Mouse (Mus musculus) lung, embryonic 15.5 days (tissue): ENCODE measurements at regions not wholly inside any gene's neighbourhood (a gene's known extent, or its start where the extent isn't known, plus 50 kb on each side); places are given as distances from the start of the nearest gene placed in this dataset.

Source experiments
- ATAC-seq: fragments of 200-750 bp; cut with Nextera tagmentation; 2 replicates; pipeline ENCODE4 v1.8.0; 2017; ENCODE audit warnings: moderate number of reproducible peaks, borderline replicate concordance; ENCODE audit not compliant: low FRiP score, low TSS enrichment; ENCODE audit errors: extremely low read depth
- H3K27ac ChIP-seq: fragments of 300-500 bp; sonication (generic); 2 replicates; pipeline ENCODE4 v1.5.1; 2015; ENCODE audit warnings: moderate library complexity, mild to moderate bottlenecking, inconsistent platforms
- H3K27me3 ChIP-seq: fragments of 300-500 bp; sonication (generic); 2 replicates; pipeline ENCODE4 v1.6.1; 2015; ENCODE audit warnings: inconsistent platforms
- H3K36me3 ChIP-seq: fragments of 300-500 bp; sonication (generic); 2 replicates; pipeline ENCODE4 v1.6.1; 2015; ENCODE audit warnings: inconsistent platforms
- H3K4me1 ChIP-seq: fragments of 300-500 bp; sonication (generic); 2 replicates; pipeline ENCODE4 v1.6.1; 2015; ENCODE audit warnings: inconsistent platforms
- H3K4me2 ChIP-seq: fragments of 300-500 bp; sonication (generic); 2 replicates; pipeline ENCODE4 v1.6.1; 2015; ENCODE audit warnings: inconsistent platforms, mild to moderate bottlenecking, moderate library complexity
- H3K4me3 ChIP-seq: fragments of 300-500 bp; sonication (generic); 2 replicates; pipeline ENCODE4 v1.5.1; 2015; ENCODE audit warnings: mild to moderate bottlenecking, inconsistent platforms
- H3K9ac ChIP-seq: fragments of 300-500 bp; sonication (generic); 2 replicates; pipeline ENCODE4 v1.6.1; 2015; ENCODE audit warnings: inconsistent platforms
- H3K9me3 ChIP-seq: fragments of 300-500 bp; sonication (generic); 2 replicates; pipeline ENCODE4 v1.6.1; 2016; ENCODE audit warnings: inconsistent platforms
- WGBS: fragments of 180-500 bp; shearing (Covaris S2); methylation state at CpG from one replicate; pipeline ENCODE4 v1.1.7; 2015; 5-methylcytosine and 5-hydroxymethylcytosine counted together

DNA sequence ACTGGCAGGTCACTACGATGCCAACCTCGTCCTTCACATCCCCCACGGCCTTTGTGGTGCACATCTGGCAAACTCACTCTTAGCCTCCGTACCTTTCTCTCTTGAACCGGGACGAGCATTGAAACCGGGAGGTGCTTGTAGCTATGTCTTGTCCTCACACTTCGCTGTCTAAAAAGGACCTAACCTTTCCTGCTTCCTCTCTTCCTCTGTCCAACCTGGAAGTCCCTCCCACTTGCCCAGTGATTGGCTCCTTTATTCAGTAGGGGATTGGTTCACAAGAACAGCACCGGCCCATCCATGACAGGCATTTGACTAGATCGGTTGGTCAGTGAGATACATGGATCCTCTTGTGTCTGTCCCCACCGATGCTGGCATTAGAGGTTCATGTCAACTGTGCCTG is 93.8 kb upstream of the Psmd7 start:
- Histone ChIP-seq H3K4me1 (peaks cover 8% of the 10 kb centered on the region; the same call in 1 of the 2 replicates), H3K9me3 (no peaks in the 10 kb centered on the region), H3K9ac (no peak overlapping the region), H3K4me3 (no peak overlapping the region), H3K4me2 (no peak overlapping the region), H3K27ac (no peak overlapping the region), H3K27me3 (no peaks in the 10 kb centered on the region), H3K36me3 (no peaks in the 10 kb centered on the region)
- 89% methylated on average over 11 of the region's 11 CpGs for WGBS
- no peak for ATAC-seq

DNA sequence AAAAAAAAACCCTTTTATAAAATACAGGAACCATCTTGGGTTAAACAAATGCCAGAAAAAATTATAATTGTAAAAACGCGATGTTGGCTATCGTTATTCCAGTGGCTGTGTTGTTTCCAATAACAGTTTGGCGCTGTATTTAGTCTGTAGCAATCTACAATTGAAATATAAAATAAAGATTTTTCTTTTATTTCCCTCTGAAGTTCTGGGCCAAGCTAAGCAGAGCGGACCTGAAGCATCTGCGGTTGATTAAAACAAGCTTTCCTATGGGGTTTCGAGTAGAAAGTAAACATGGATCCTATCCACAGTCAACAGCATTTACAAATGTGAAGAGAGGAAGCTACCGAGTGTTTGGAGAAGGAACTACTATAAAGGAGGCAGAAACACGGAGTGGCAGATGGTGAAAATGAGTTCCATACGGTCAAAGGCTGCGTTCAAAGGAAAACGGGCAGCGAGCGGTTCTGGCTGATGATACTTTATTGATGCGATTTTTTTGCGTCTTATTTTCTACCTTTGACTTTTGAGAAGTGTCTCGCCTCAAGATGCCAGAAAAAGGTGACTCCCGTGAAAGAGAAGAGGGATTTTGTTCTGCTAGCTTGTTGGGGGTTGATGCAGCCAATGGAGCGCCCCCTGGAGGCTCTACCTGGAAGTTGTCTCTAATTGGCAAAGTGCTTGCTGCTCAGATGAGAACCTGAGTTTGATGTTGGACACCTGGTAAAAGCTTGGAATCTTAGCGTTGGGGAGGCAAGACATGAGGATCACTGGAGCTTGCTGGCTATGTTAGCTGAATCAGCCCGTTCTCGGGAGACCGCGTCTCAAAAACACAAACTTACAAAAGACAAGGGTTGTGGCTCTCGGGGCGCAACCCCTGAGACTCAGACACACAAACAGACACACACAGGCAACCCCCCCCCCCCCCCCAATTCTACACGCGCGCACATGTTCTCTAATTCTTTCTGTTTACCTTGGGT is 96.7 kb upstream of the Psmd7 start:
- H3K27ac ChIP-seq = peak overlapping the region; percentile 67
- H3K9ac ChIP-seq = no peak overlapping the region
- peak; percentile 65; the same call in 1 of the 2 replicates for ATAC-seq
- H3K4me3 ChIP-seq = peak overlapping the region; percentile 19; the same call in 1 of the 2 replicates
- peak overlapping the region; percentile 49 for H3K4me2 ChIP-seq
- no peaks in the 10 kb centered on the region for H3K36me3 ChIP-seq
- peaks cover 8% of the 10 kb centered on the region; the same call in 1 of the 2 replicates for H3K4me1 ChIP-seq
- no peaks in the 10 kb centered on the region for H3K27me3 ChIP-seq
- WGBS = 34% methylated on average over 29 of the region's 29 CpGs
- no peaks in the 10 kb centered on the region for H3K9me3 ChIP-seq

GRCm38 (mm10) chr8:107686936-107687335 is 98.7 kb upstream of the Psmd7 start:
- Histone ChIP-seq H3K9ac (no peak overlapping the region), H3K4me1 (peaks cover 8% of the 10 kb centered on the region; the same call in 1 of the 2 replicates), H3K27ac (no peak overlapping the region), H3K27me3 (no peaks in the 10 kb centered on the region), H3K4me3 (no peak overlapping the region), H3K9me3 (no peaks in the 10 kb centered on the region), H3K36me3 (no peaks in the 10 kb centered on the region), H3K4me2 (no peak overlapping the region)
- WGBS = 61% methylated on average over 5 of the region's 5 CpGs
- ATAC-seq = no peak

GRCm38 (mm10) chr8:107687529-107687928 is 99.3 kb upstream of the Psmd7 start:
- H3K27ac ChIP-seq = no peak overlapping the region
- 87% methylated on average over 9 of the region's 9 CpGs for WGBS
- H3K4me3 ChIP-seq = no peak overlapping the region
- no peaks in the 10 kb centered on the region for H3K9me3 ChIP-seq
- H3K4me2 ChIP-seq = no peak overlapping the region
- H3K27me3 ChIP-seq = no peaks in the 10 kb centered on the region
- H3K36me3 ChIP-seq = no peaks in the 10 kb centered on the region
- H3K9ac ChIP-seq = no peak overlapping the region
- H3K4me1 ChIP-seq = peaks cover 8% of the 10 kb centered on the region; the same call in 1 of the 2 replicates
- no peak for ATAC-seq

DNA sequence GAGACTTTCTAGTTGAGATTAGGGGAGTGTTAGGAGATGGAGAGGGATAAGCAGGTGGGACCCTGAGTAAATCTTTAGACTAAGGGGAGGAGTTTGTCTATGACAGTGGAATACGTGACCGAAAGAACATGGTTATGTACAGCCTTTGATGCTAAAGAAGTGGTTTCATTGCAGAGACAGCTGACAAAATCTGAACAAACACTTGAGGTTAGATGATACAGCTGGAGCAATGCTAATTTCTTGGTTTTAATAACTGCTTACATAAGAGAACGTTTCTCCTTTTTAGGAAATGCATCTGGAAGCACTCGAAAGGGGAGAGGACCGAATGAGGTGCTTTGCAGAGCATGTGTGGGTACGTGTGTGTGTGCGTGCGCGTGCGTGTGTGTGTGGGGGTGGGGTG is 100.8 kb upstream of the Psmd7 start:
- no peak; the same call in 1 of the 2 replicates for ATAC-seq
- H3K27me3 ChIP-seq = no peaks in the 10 kb centered on the region
- H3K4me3 ChIP-seq = no peak overlapping the region
- peak overlapping the region; percentile 60 for H3K27ac ChIP-seq
- no peaks in the 10 kb centered on the region for H3K36me3 ChIP-seq
- H3K4me2 ChIP-seq = no peak overlapping the region
- H3K4me1 ChIP-seq = peaks cover 8% of the 10 kb centered on the region; the same call in 1 of the 2 replicates
- H3K9ac ChIP-seq = no peak overlapping the region
- H3K9me3 ChIP-seq = no peaks in the 10 kb centered on the region
- 57% methylated on average over 10 of the region's 10 CpGs for WGBS

DNA sequence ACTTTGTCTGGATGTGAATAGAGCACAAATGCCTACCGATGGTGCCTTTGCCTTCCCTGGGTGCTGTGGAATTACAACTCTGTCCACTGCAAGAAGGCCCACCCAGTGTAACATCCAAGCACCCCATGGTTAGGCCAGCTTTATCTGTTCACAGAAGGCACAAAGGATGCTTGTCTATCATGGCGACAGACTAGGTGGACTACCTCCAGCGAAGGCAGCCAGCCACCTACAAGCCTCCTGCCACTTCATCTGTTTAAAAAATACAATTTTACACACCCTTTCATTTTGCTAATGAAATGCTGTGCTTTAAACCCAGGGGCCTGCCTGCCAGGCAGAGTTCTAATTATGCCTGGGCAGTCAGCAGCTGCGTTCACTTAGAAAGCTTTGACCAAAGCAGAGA is 103.0 kb upstream of the Psmd7 start:
- 91% methylated on average over 4 of the region's 4 CpGs for WGBS
- no peak for ATAC-seq
- H3K27me3 ChIP-seq = no peaks in the 10 kb centered on the region

GRCm38 (mm10) chr8:107696384-107697346 is 108.4 kb upstream of the Psmd7 start:
- Histone ChIP-seq H3K4me3 (peak overlapping the region; percentile 6; the same call in 1 of the 2 replicates), H3K4me2 (peak overlapping the region; percentile 34), H3K9ac (no peak overlapping the region), H3K27ac (peak overlapping the region; percentile 34; the same call in 1 of the 2 replicates), H3K36me3 (no peaks in the 10 kb centered on the region), H3K9me3 (no peaks in the 10 kb centered on the region), H3K4me1 (peaks cover 7% of the 10 kb centered on the region), H3K27me3 (no peaks in the 10 kb centered on the region)
- 58% methylated on average over 20 of the region's 20 CpGs for WGBS
- ATAC-seq = no peak

More for the DNA sequence above, 103.0 kb upstream of the Psmd7 start:
- H3K27ac ChIP-seq = no peak overlapping the region
- no peaks in the 10 kb centered on the region for H3K9me3 ChIP-seq
- H3K4me1 ChIP-seq = no peaks in the 10 kb centered on the region; the same call in 1 of the 2 replicates
- H3K9ac ChIP-seq = no peak overlapping the region
- no peaks in the 10 kb centered on the region for H3K36me3 ChIP-seq
- H3K4me3 ChIP-seq = no peak overlapping the region
- no peak overlapping the region for H3K4me2 ChIP-seq

GRCm38 (mm10) chr8:107699307-107699706 is 111.0 kb upstream of the Psmd7 start:
- Histone ChIP-seq H3K4me1 (peaks cover 7% of the 10 kb centered on the region), H3K9ac (no peak overlapping the region), H3K4me2 (no peak overlapping the region), H3K9me3 (no peaks in the 10 kb centered on the region), H3K4me3 (no peak overlapping the region), H3K27me3 (no peaks in the 10 kb centered on the region), H3K36me3 (no peaks in the 10 kb centered on the region), H3K27ac (no peak overlapping the region)
- no peak for ATAC-seq
- WGBS = 27% methylated on average over 7 of the region's 7 CpGs

DNA sequence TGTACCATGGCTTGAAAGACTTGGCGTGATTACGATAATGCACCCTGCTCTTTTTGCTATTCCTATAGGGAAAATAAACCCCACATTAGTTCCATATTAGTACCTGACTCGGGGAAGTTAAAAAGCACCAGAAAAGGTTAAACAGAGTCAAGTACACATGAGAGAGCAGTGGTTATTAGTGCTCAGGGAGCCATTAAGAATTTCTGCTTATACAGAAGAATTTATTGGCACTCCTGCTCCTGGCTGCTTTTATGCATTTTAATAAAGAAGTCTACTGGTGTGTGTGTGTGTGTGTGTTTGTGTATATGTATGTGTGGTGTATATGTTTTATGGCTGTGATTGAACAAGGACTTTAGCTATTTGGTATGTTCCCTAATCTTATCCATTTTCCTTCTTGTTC is 111.5 kb upstream of the Psmd7 start:
- H3K36me3 ChIP-seq = no peaks in the 10 kb centered on the region
- no peak overlapping the region for H3K4me3 ChIP-seq
- ATAC-seq = no peak
- H3K4me1 ChIP-seq = peaks cover 7% of the 10 kb centered on the region
- H3K27me3 ChIP-seq = no peaks in the 10 kb centered on the region
- WGBS = 68% methylated on average over 3 of the region's 3 CpGs
- H3K4me2 ChIP-seq = no peak overlapping the region
- H3K9me3 ChIP-seq = no peaks in the 10 kb centered on the region
- no peak overlapping the region for H3K27ac ChIP-seq
- no peak overlapping the region for H3K9ac ChIP-seq

GRCm38 (mm10) chr8:107715901-107716300 is 127.6 kb upstream of the Psmd7 start:
- ATAC-seq = no peak
- no peak overlapping the region for H3K27ac ChIP-seq
- H3K4me3 ChIP-seq = no peak overlapping the region
- 74% methylated on average over 10 of the region's 10 CpGs for WGBS
- H3K27me3 ChIP-seq = no peaks in the 10 kb centered on the region
- H3K9ac ChIP-seq = no peak overlapping the region
- H3K4me2 ChIP-seq = no peak overlapping the region
- H3K9me3 ChIP-seq = no peaks in the 10 kb centered on the region
- H3K36me3 ChIP-seq = no peaks in the 10 kb centered on the region
- H3K4me1 ChIP-seq = no peaks in the 10 kb centered on the region

DNA sequence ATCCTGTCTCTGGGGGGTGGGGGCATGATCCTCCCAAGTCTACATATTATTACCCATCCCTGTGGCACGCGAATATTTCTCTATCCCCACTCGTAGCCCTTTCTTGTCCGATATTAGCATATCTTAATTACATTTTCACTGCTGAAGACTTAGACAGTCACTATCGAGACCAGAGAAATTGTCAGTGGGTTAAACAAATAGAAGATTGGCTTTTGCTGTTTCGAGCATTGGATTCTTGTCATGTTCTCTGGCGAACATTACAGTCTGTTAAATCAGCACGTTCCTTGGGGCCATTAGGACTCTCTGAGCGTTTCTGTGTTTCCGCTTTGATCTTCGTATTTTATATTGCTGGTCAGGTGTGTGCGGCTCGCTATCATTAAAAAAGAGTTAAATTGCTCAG is 129.6 kb upstream of the Psmd7 start:
- H3K36me3 ChIP-seq = no peaks in the 10 kb centered on the region
- H3K27ac ChIP-seq = no peak overlapping the region
- no peaks in the 10 kb centered on the region for H3K9me3 ChIP-seq
- ATAC-seq = no peak
- H3K9ac ChIP-seq = no peak overlapping the region
- no peak overlapping the region for H3K4me3 ChIP-seq
- no peaks in the 10 kb centered on the region for H3K4me1 ChIP-seq
- 80% methylated on average over 13 of the region's 13 CpGs for WGBS
- no peak overlapping the region for H3K4me2 ChIP-seq
- no peaks in the 10 kb centered on the region for H3K27me3 ChIP-seq
